Mouse (Mus musculus) stomach, embryonic 16.5 days (tissue): ENCODE data around the gene Fam50b. TPM values are rescaled to one million over a fixed set of nuclear protein-coding genes. Genes with fewer than 3 reads are reported as not detected.

Source experiments
- ATAC-seq: fragments of 200-750 bp; cut with Nextera tagmentation; 2 replicates; pipeline ENCODE4 v1.8.0; 2017; ENCODE audit warnings: moderate number of reproducible peaks, moderate TSS enrichment; ENCODE audit not compliant: insufficient read depth, low FRiP score
- H3K27ac ChIP-seq: fragments of 300-500 bp; sonication (generic); 2 replicates; pipeline ENCODE4 v1.5.1; 2014; ENCODE audit warnings: low read length
- H3K27me3 ChIP-seq: fragments of 300-500 bp; sonication (generic); 2 replicates; pipeline ENCODE4 v1.6.1; 2014; ENCODE audit warnings: low read length, control low read depth, mixed read lengths; ENCODE audit not compliant: control insufficient read depth, insufficient read depth
- H3K36me3 ChIP-seq: fragments of 300-500 bp; sonication (generic); 2 replicates; pipeline ENCODE4 v1.6.1; 2014; ENCODE audit warnings: low read length; ENCODE audit not compliant: control insufficient read depth, insufficient read depth
- H3K4me1 ChIP-seq: fragments of 300-500 bp; sonication (generic); 2 replicates; pipeline ENCODE4 v1.6.1; 2014; ENCODE audit warnings: low read length, control low read depth, mixed read lengths; ENCODE audit not compliant: control insufficient read depth, insufficient read depth
- H3K4me2 ChIP-seq: fragments of 300-500 bp; sonication (generic); 2 replicates; pipeline ENCODE4 v1.6.1; 2014; ENCODE audit warnings: low read depth, low read length, mixed read lengths
- H3K4me3 ChIP-seq: fragments of 300-500 bp; sonication (generic); replicated peaks from 2 replicates; pipeline ENCODE4 v1.5.1; 2014; ENCODE audit warnings: mild to moderate bottlenecking, low read length
- H3K9ac ChIP-seq: fragments of 300-500 bp; sonication (generic); 2 replicates; pipeline ENCODE4 v1.6.1; 2014; ENCODE audit warnings: low read length
- H3K9me3 ChIP-seq: fragments of 300-500 bp; sonication (generic); replicated peaks from 2 replicates; pipeline ENCODE4 v1.6.1; 2016; ENCODE audit warnings: low read length, control low read depth; ENCODE audit not compliant: control insufficient read depth
- WGBS: fragments of 180-500 bp; shearing (Covaris S2); extraction: QIAGEN DNeasy Blood & Tissue Kit; methylation state at CpG from one replicate; pipeline ENCODE4 v1.1.7; 2014; 5-methylcytosine and 5-hydroxymethylcytosine counted together
- polyA plus RNA-seq: library from polyadenylated mRNA; unstranded; fragments of >200 nt; fragmentation: Nextera tagmentation; extraction: Ambion mirVana; gene quantifications from 2 replicates; pipeline ENCODE4 v1.2.1, GENCODE M21; 2015

Fam50b gene
- polyA plus RNA-seq, 1 experiment from 2014 or later = not detected

DNA sequence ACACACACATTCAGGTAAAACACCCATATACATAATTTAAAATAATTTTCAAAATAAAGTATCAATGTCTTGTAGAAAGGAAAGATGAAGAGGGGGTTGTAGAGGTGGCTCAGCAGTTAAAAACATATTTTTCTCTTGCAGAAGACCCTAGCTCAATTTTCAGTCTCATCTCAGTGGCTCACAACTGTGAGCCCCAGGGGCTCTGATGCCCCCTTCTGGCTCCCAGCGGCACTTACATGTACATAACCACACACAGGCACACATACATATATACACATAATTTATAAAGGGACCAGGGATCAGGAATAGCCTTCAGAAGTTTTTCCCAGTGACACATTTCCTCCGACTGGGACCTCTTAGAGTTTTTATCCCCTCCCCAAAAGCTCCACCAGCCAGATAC lies 7.6 kb upstream of the Fam50b start:
- 85% methylated on average over 2 of the region's 2 CpGs for WGBS
- Histone ChIP-seq H3K4me1 (peaks cover 19% of the 10 kb centered on the region), H3K36me3 (no peaks in the 10 kb centered on the region), H3K9me3 (no peaks in the 10 kb centered on the region), H3K4me3 (no peak overlapping the region), H3K4me2 (no peak overlapping the region), H3K9ac (no peak overlapping the region), H3K27ac (peak overlapping the region; percentile 57; the same call in 1 of the 2 replicates), H3K27me3 (no peaks in the 10 kb centered on the region)
- no peak for ATAC-seq

DNA sequence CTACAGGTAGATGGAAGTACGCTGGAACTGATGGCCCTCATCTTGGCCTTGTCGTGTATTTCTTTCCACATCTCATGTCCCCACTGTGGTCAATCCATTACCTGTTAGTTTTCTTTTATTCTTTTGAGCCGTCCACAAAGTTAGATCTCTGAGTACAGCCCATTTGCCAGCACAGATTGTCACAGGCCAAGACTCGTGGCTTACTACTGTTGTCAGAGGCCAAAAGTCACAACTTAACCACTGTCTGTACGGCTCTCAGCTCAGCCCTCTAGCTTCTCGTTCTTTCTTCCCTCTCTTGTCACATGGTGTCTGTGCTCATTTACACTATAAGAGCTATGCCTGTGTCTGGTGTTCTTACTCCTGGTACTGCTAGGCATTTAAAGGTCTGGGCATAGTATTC lies 3.1 kb upstream of the Fam50b start:
- no peak overlapping the region for H3K4me2 ChIP-seq
- 86% methylated on average over 6 of the region's 6 CpGs for WGBS
- H3K27me3 ChIP-seq = no peaks in the 10 kb centered on the region
- no peaks in the 10 kb centered on the region for H3K9me3 ChIP-seq
- ATAC-seq = no peak
- H3K36me3 ChIP-seq = no peaks in the 10 kb centered on the region
- no peak overlapping the region for H3K27ac ChIP-seq
- H3K4me3 ChIP-seq = no peak overlapping the region
- no peak overlapping the region for H3K9ac ChIP-seq
- H3K4me1 ChIP-seq = peaks cover under 1% of the 10 kb centered on the region; the same call in 1 of the 2 replicates

DNA sequence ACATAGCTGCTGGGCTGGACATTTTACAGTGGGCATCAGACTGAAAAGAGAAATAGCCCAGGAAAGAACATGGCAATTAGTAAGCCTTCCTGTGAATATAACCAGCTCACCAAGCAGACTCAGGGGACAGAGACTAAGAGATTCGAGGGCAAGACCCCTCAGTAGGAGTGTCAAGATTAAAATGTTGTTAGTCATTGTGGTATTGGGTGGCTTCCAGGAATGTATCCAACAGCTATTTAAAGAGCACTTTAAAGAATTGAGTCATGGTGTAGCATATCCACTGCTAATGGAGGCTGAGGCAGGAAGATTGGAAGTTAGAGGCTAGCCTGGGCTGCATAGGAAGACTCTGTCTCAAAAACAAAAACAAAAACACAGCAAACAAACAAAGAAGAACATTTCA lies 870 bp upstream of the Fam50b start:
- Histone ChIP-seq H3K36me3 (no peaks in the 10 kb centered on the region), H3K27ac (no peak overlapping the region), H3K4me1 (no peaks in the 10 kb centered on the region), H3K9ac (no peak overlapping the region), H3K9me3 (no peaks in the 10 kb centered on the region), H3K4me3 (no peak overlapping the region), H3K4me2 (no peak overlapping the region), H3K27me3 (no peaks in the 10 kb centered on the region)
- WGBS = 38% methylated on average over 1 of the region's 1 CpGs
- no peak for ATAC-seq

DNA sequence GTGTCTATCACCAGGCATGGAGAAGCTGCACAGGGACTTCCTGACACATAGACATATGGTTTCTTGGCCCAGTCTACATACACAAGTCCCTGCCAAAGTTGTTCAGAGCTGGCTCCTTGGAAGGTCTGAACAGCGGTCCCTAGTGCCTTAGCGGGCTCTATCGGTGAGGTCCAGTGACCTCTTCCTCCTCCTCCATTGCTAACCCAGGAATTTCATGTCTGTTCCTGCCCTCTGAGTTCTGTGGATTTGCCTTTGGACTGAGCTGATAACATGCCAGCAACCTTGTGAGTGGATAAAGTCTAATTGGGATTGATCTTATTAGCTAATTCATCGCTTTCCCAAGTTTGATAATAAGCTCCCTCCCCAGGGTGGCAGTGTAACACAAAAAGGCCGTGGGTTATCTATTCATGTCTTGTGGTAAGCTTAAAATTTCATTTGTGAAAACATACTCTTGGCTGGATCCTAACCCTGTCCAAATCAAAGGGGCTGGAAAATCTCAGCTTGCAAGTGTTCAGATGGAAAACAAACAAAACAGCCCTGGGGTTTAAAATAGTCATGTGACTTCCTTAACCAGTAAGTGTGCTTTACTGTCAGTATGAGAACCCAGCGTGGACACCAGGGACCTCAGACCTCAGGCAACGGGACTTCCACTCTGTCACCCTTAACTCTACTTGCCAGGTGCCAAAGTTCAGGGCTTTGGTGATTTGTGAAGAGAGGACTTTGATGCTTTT lies 3.5 kb downstream of the Fam50b start:
- Histone ChIP-seq H3K9ac (no peak overlapping the region), H3K4me3 (no peak overlapping the region), H3K9me3 (no peaks in the 10 kb centered on the region), H3K36me3 (no peaks in the 10 kb centered on the region), H3K4me1 (no peaks in the 10 kb centered on the region), H3K27me3 (no peaks in the 10 kb centered on the region), H3K4me2 (no peak overlapping the region), H3K27ac (no peak overlapping the region)
- no peak for ATAC-seq
- 61% methylated on average over 7 of the region's 7 CpGs for WGBS

DNA sequence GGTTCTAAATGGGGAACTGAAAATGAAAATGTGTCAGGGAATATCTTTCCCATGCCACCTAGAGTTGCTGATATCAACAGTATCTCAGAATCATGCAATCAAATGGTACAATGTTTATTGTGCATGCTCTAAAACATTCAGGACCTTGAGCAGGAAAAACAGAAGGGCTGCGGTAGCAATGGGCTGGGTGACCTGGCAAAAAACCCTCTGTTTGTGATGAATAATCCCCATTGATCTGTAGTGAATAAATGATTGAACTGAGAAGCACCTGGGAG lies 4.0 kb downstream of the Fam50b start:
- H3K4me1 ChIP-seq = no peaks in the 10 kb centered on the region
- no peak for ATAC-seq
- no peaks in the 10 kb centered on the region for H3K36me3 ChIP-seq
- no peak overlapping the region for H3K27ac ChIP-seq
- no peaks in the 10 kb centered on the region for H3K27me3 ChIP-seq
- H3K9me3 ChIP-seq = no peaks in the 10 kb centered on the region
- H3K4me3 ChIP-seq = no peak overlapping the region
- WGBS = 60% methylated on average over 1 of the region's 1 CpGs
- H3K4me2 ChIP-seq = no peak overlapping the region
- H3K9ac ChIP-seq = no peak overlapping the region

DNA sequence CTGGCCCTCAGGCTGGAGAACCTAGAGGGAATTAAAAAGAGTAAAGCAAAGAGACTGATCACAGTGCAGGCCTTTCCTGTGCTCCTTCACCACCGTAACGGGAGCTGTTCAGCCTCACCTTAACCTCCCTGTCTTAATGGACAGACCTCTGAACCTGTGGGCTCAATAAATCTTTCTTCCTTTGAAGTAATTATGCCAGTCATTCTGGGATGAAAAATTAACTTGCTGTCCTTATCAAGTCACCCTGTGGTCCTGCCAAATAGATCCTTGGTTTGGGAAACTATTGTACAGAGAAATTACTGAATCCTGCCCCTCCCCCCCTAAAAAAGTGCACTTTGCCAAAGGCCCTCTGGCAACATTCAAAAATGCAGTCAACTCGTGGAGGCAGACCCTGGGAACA lies 4.4 kb downstream of the Fam50b start:
- no peaks in the 10 kb centered on the region for H3K36me3 ChIP-seq
- no peaks in the 10 kb centered on the region for H3K4me1 ChIP-seq
- no peak overlapping the region for H3K4me2 ChIP-seq
- no peak overlapping the region for H3K9ac ChIP-seq
- H3K4me3 ChIP-seq = no peak overlapping the region
- no peak overlapping the region for H3K27ac ChIP-seq
- WGBS = 45% methylated on average over 3 of the region's 3 CpGs
- H3K9me3 ChIP-seq = no peaks in the 10 kb centered on the region
- no peaks in the 10 kb centered on the region for H3K27me3 ChIP-seq
- no peak for ATAC-seq

DNA sequence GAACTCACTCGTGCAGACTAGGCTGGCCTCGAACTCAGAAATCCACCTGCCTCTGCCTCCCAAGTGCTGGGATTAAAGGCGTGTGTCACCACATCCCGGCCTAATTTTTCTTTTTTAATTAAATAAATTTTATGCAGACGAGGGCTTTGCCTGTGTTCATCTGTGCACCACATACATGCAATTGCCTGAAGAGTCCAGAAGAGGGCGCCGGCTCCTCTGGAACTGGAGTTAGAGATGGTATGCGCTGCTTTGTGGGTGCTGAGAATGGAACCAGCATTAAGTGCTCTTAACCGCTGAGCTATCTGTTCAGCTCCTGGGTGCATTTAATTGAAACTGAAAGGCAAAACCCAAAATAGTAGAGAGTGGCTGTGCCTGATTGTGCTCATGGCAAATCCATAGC lies 6.6 kb downstream of the Fam50b start:
- WGBS = 83% methylated on average over 9 of the region's 9 CpGs
- ATAC-seq = no peak
- Histone ChIP-seq H3K4me2 (no peak overlapping the region), H3K36me3 (no peaks in the 10 kb centered on the region), H3K4me1 (no peaks in the 10 kb centered on the region), H3K27me3 (no peaks in the 10 kb centered on the region), H3K27ac (no peak overlapping the region), H3K4me3 (no peak overlapping the region), H3K9ac (no peak overlapping the region), H3K9me3 (no peaks in the 10 kb centered on the region)

DNA sequence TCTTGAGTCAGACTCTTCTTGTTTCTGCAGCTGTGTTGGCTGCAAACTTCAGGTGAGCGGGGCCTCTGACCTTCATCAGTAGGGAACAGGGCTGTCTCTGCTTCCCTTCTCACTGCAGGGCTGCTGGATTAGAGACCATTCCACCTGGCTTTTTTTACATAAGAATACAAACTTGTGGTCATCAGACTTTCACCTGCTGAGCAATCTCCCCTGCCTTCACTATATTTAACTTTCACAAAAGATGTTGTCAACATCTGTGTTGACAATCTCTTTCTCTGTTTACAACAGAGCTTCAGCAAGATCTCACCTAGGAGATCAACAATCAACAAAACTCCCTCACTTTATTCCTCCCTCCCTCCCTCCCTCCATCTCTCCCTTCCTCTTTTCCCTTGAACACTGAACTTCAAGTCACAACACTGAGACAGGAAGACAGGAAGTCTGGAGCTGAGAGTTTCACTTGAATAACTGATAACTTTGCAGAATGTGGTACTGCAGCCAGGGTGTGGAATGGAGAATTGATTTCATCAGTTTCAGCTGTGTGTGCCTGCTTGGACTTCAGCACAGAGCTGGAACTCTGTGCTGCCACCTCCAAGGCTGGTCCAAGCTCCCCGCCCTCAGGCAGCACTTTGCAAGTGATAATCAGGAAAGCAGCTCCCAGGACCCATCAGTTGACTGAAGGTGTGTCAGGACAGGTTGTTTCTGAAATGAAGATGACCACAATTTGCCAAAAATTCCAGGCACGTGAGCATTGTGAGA lies 7.3 kb downstream of the Fam50b start:
- ATAC-seq = no peak
- H3K9ac ChIP-seq = no peak overlapping the region
- H3K4me3 ChIP-seq = no peak overlapping the region
- no peak overlapping the region for H3K27ac ChIP-seq
- WGBS = 69% methylated on average over 3 of the region's 3 CpGs
- H3K9me3 ChIP-seq = 0 out of 2 replicates have a peak, but pooled peaks cover 5% of the 10 kb centered on the region
- H3K36me3 ChIP-seq = no peaks in the 10 kb centered on the region
- H3K4me1 ChIP-seq = no peaks in the 10 kb centered on the region
- no peak overlapping the region for H3K4me2 ChIP-seq
- H3K27me3 ChIP-seq = no peaks in the 10 kb centered on the region

DNA sequence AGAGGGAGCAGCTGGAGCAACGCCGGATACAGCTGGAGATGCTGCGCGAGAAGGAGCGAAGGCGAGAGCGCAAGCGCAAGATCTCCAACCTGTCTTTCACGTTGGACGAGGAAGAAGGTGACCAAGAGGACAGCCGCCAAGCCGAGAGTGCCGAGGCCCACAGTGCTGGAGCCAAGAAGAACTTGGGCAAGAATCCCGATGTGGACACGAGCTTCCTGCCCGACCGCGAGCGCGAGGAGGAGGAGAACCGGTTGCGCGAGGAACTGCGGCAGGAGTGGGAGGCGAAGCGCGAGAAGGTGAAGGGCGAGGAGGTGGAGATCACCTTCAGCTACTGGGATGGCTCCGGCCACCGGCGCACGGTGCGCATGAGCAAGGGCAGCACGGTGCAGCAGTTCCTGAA lies 12.2 kb downstream of the Fam50b start:
- H3K4me1 ChIP-seq = no peaks in the 10 kb centered on the region
- H3K4me2 ChIP-seq = no peak overlapping the region
- no peaks in the 10 kb centered on the region for H3K27me3 ChIP-seq
- no peak overlapping the region for H3K27ac ChIP-seq
- 0 out of 2 replicates have a peak, but pooled peaks cover 12% of the 10 kb centered on the region for H3K9me3 ChIP-seq
- 90% methylated on average over 34 of the region's 34 CpGs for WGBS
- H3K9ac ChIP-seq = no peak overlapping the region
- H3K4me3 ChIP-seq = no peak overlapping the region
- H3K36me3 ChIP-seq = no peaks in the 10 kb centered on the region
- no peak for ATAC-seq
